Mouse (Mus musculus) gastrocnemius, adult 2 months (tissue): ENCODE data around the gene Slc35c1. TPM values are rescaled to one million over a fixed set of nuclear protein-coding genes. Genes with fewer than 3 reads are reported as not detected.

Experiments
- DNase-seq: peaks from one replicate; pipeline ENCODE4 v3.0.0; 2022
- H3K27ac ChIP-seq: fragments of 200-600 bp; 2 replicates; pipeline ENCODE4 v1.8.1; 2022; ENCODE audit warnings: mild to moderate bottlenecking
- H3K4me3 ChIP-seq: fragments of 200-600 bp; 2 replicates; pipeline ENCODE4 v1.8.1; 2022; ENCODE audit warnings: mild to moderate bottlenecking, moderate library complexity
- CTCF ChIP-seq: fragments of 200-600 bp; IDR thresholded peaks from 2 replicates; pipeline ENCODE4 v1.8.1; 2022; ENCODE audit warnings: antibody characterized with exemption, mild to moderate bottlenecking, moderate library complexity
- intact Hi-C: fragments of 180-260 bp; cut with DNase I; formaldehyde crosslinking; loops from one replicate; pipeline ENCODE4 v1.15.1; 2025
- total RNA-seq, 2 experiments: library from RNA; stranded (reverse); gene quantifications; 2 replicates each; pipeline ENCODE4 v1.2.3; 2021

The Slc35c1 gene
- total RNA-seq, 2 experiments from 2014 or later: 4.9 to 5.1 TPM

- DNase-seq: no peak
- Histone ChIP-seq H3K4me3 (no peak overlapping the region), H3K27ac (no peak overlapping the region)
- intact Hi-C loops: no loop called here
- TF ChIP-seq CTCF: no peak
Measured at GRCm38 (mm10) chr2:92405687-92406086, 54.7 kb downstream of the Slc35c1 start.

GRCm38 (mm10) chr2:92404737-92405136, 55.6 kb downstream of the Slc35c1 start:
- intact Hi-C loops: no loop called here
- no peak for TF ChIP-seq CTCF
- no peak for DNase-seq

GRCm38 (mm10) chr2:92403776-92404319, 56.5 kb downstream of the Slc35c1 start:
- DNase-seq: no peak
- Histone ChIP-seq H3K4me3 (no peak overlapping the region), H3K27ac (no peak overlapping the region; the same call in 1 of the 2 replicates)
- TF ChIP-seq CTCF: no peak
- intact Hi-C loops: no loop called here

More at GRCm38 (mm10) chr2:92404737-92405136, 55.6 kb downstream of the Slc35c1 start:
- Histone ChIP-seq H3K27ac (0 out of 2 replicates have a peak overlapping the region, but pooled peaks have one; percentile 5), H3K4me3 (no peak overlapping the region)

Other genes starting within 250 kb of the Slc35c1 start
- 10 to 100 TPM; 15.9 to 19.5 TPM for gene Pex16, start 85.9 kb downstream of the Slc35c1 start, total RNA-seq
- under 1 TPM in 1 of 2 experiments, not detected in 1; 0.64 TPM for gene Large2, start 85.7 kb downstream of the Slc35c1 start, total RNA-seq
- gene 1700029I15Rik, start 78.0 kb downstream of the Slc35c1 start, total RNA-seq: 1 to 10 TPM in 1 of 2 experiments, under 1 TPM in 1; 0.69 to 1.1 TPM
- gene Mapk8ip1, start 59.3 kb downstream of the Slc35c1 start, total RNA-seq: 1 to 10 TPM; 3.0 to 3.9 TPM
- gene Cry2, start 26.5 kb downstream of the Slc35c1 start, total RNA-seq: 10 to 100 TPM; 12.5 to 26.8 TPM
- gene Chst1, start 139.2 kb upstream of the Slc35c1 start, total RNA-seq: 1 to 10 TPM in 1 of 2 experiments, under 1 TPM in 1; 0.71 to 1.8 TPM